8 mouse cellular contexts compared by ENCODE assay signal in the genomic region with DNA sequence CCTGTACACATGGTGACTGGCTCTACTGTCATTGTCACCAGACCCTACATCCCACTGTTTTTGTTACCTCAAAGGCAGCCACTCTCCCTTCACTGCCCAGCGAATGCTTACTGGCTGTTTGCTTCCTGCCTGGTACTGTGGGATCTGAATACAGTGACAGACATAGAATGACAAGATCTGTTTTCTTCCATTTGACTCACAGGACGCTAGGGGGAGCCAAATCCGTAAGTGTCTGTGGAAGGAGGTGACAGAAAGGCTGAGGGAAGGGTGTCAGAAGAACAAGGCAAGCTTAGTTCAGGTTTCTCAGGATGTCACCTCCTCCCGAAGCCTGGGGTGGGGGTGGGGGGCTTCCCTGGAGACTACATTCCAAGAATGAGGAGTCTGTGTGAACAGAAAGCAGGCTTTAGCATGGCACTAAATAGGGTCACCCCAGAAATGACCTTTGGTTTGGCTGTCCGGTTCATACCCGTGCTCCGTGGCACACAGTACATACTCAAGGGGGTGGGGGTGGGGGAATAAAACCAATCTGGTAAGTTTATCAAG. TPM values are rescaled to one million over a fixed set of nuclear protein-coding genes. Genes with fewer than 3 reads are reported as not detected.
DNase-seq lines count a peak whose midpoint lies in the region; ATAC-seq lines count a peak whose summit lies in the region.

No protein-coding gene starts in this region.

- no peaks in the 10 kb centered on the region for H3K9me3 ChIP-seq in forebrain, embryonic 10.5 days
- no peaks in the 10 kb centered on the region for H3K9me3 ChIP-seq in liver, embryonic 16.5 days (replicated peaks; ENCODE audit: control insufficient read depth, low read length)
- no peaks in the 10 kb centered on the region for H3K9me3 ChIP-seq in neural tube, embryonic 13.5 days

- H3K4me1 ChIP-seq in forebrain, embryonic 10.5 days: peaks cover 17% of the 10 kb centered on the region
- H3K4me1 ChIP-seq in liver, embryonic 16.5 days (ENCODE audit: control insufficient read depth, low read depth, low read length): no peaks in the 10 kb centered on the region; the same call in 1 of the 2 replicates
- 0 out of 2 replicates have a peak, but pooled peaks cover 3% of the 10 kb centered on the region for H3K4me1 ChIP-seq in neural tube, embryonic 13.5 days (replicated peaks)

- peak overlapping the region; percentile 21; the same call in 1 of the 2 replicates for H3K4me2 ChIP-seq in liver, embryonic 16.5 days (ENCODE audit: low read depth, low read length)
- H3K4me2 ChIP-seq in neural tube, embryonic 13.5 days: peak overlapping the region; percentile 24

- no peaks in the 10 kb centered on the region for H3K36me3 ChIP-seq in forebrain, embryonic 10.5 days (replicated peaks)
- H3K36me3 ChIP-seq in liver, embryonic 16.5 days (ENCODE audit: control insufficient read depth, insufficient read depth): no peaks in the 10 kb centered on the region
- no peaks in the 10 kb centered on the region for H3K36me3 ChIP-seq in neural tube, embryonic 13.5 days

- no peak overlapping the region for H3K4me3 ChIP-seq in forebrain, embryonic 10.5 days
- H3K4me3 ChIP-seq in liver, embryonic 16.5 days (ENCODE audit: low read depth, low read length): no peak overlapping the region
- H3K4me3 ChIP-seq in neural tube, embryonic 13.5 days: no peak overlapping the region

- ATAC-seq in liver, embryonic 16.5 days (ENCODE audit: low read depth): peak; percentile 21; the same call in 1 of the 2 replicates
- ATAC-seq in neural tube, embryonic 13.5 days (ENCODE audit: low read depth): peak; percentile 79

- H3K27ac ChIP-seq in forebrain, embryonic 10.5 days: no peak overlapping the region
- H3K27ac ChIP-seq in liver, embryonic 16.5 days (ENCODE audit: low read length): no peak overlapping the region
- no peak overlapping the region for H3K27ac ChIP-seq in neural tube, embryonic 13.5 days (replicated peaks)

- H3K9ac ChIP-seq in liver, embryonic 16.5 days (ENCODE audit: low read depth, low read length): no peak overlapping the region
- H3K9ac ChIP-seq in neural tube, embryonic 13.5 days: no peak overlapping the region

- WGBS in forebrain, embryonic 10.5 days: 32% methylated on average over 7 of the region's 7 CpGs
- 20% methylated on average over 7 of the region's 7 CpGs for WGBS in liver, embryonic 16.5 days (ENCODE audit: insufficient replicate concordance)
- WGBS in neural tube, embryonic 13.5 days: 24% methylated on average over 7 of the region's 7 CpGs

- intact Hi-C loops in heart, postnatal 10 days (cut with DNase I): loop anchor here (1.0 to 5.0 kb wide), 8 partner anchors 91 to 968 kb away; a partner anchor contains a TSS

- H3K27me3 ChIP-seq in forebrain, embryonic 10.5 days (ENCODE audit: poor library complexity, severe bottlenecking): no peaks in the 10 kb centered on the region
- H3K27me3 ChIP-seq in liver, embryonic 16.5 days (ENCODE audit: control insufficient read depth, insufficient read depth, low read depth, low read length): no peaks in the 10 kb centered on the region; the same call in 1 of the 2 replicates
- H3K27me3 ChIP-seq in neural tube, embryonic 13.5 days: no peaks in the 10 kb centered on the region

- DNase-seq in MN1 (ENCODE audit: low spot score): peak; percentile 87
- peak; percentile 77 for DNase-seq in c-Kit-positive CD71-positive TER-119-negative erythroid progenitor cells, embryonic 14.5 days (ENCODE audit: low read depth)
- peak; percentile 67 for DNase-seq in forebrain, embryonic 10.5 days (ENCODE audit: extremely low spot score, low spot score)
- peak; percentile 83 to 87 for DNase-seq in heart, postnatal 10 days
- peak; percentile 77 to 83 for DNase-seq in kidney, postnatal 4 days
- peak; percentile 77 for DNase-seq in thymus, postnatal 14 days

RNA-seq across cellular contexts. Expression of a gene that starts 43.6 kb away (rescaled TPM):
- polyA plus RNA-seq in forebrain, embryonic 10.5 days (2016; fragmentation: Nextera tagmentation; extraction: Ambion mirVana): 2.3 and 2.8 TPM in 2 replicates
- total RNA-seq in heart, postnatal 10 days (2021): 10 to 100 TPM in 1 of 2 experiments, 1 to 10 TPM in 1; 8.9 to 12.4 TPM
- 0.19 and 0.20 TPM in 2 replicates for polyA plus RNA-seq in liver, embryonic 16.5 days (2015; fragmentation: Nextera tagmentation; extraction: Ambion mirVana)
- 3.2 and 6.1 TPM in 2 replicates for polyA plus RNA-seq in neural tube, embryonic 13.5 days (2015; fragmentation: Nextera tagmentation; extraction: Ambion mirVana)
